Mouse (Mus musculus) right cerebral cortex, adult 18-20 months (tissue): ENCODE data around the gene Slc6a16.
A peak's percentile ranks its signal among the peaks of the same experiment; 100 is the strongest.

Source experiments
- DNase-seq: peaks from one replicate; pipeline ENCODE4 v3.0.0; 2022; ENCODE audit warnings: mixed read lengths

Slc6a16 gene

DNA sequence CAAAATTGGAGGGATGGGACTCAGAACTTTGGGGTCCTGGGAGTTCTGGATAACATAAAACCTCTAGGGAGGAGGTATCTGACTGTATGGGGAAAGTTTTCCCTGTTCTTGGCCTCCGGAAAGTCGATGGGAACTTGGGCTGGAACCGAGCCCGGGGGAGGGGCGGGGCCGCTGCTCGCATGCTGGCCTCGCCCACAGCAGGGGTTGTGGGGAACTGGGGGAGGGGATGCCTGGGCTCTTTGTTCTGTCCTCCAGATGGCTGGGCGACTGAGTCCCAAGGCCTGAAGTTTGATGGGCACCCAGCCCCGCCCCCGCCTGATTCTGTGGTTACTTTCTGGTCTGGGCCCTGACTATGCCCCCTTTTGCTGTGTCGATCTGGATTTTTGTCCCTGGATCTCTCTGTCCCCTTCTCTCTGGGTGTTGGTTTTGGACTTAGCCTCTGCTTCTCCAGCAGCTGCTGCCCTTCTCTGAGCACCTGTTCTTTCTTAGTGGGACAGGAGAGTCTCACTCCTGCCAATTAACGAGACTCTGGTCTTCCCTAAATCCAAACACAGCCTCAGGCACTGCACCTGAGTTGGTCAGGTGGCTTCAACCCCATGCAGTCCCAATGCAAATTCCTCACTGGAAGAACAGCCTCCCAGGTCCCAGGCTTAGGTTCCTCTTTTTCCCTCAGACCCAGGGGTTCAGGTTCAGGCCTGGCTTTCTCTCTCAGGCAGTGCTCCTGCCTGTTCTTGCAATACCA, 24.3 kb upstream of the Slc6a16 start:
- no peak for DNase-seq

- DNase-seq = no peak
These were observed 19.2 kb upstream of the Slc6a16 start for GRCm38 (mm10) chr7:45221680-45222079.

DNA sequence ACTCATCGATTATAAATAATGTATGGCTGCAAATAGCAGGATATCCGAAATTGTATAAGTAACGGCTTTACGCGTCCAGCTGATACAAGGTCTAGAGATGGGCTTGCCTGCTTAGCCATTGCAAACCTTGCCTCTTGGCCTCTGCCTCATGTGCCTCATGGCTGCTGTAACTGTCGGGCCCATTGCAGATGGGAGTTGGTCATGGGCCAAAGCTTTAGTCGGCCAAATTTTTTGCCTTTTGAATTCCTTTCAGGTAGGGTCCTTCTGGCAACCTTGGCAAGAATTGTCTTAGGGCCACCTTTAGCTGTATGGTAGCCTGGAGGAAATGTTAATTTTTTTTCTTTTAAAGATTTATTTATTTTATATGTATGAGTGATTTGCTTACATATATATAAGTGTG, 16.1 kb upstream of the Slc6a16 start:
- no peak for DNase-seq

DNA sequence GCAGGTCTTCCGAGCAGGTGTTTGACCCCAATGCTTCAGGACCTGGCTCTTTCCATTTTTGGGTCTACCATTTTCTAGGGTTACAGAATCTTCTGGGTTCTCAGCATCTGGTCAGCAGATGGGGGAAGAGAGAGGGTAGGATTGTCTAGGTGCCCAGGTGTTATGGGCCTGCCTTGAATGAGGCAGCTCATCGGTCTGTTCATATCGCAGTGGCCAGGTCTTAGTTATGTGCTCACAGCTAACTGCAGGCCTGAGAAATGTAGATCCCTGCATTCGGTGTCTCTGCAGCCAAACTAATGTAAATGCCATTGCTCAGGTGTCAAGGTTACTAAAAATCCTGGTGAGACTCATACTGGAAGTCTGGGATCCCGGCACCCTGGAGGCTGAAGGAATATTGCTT, 14.5 kb upstream of the Slc6a16 start:
- DNase-seq = no peak

DNA sequence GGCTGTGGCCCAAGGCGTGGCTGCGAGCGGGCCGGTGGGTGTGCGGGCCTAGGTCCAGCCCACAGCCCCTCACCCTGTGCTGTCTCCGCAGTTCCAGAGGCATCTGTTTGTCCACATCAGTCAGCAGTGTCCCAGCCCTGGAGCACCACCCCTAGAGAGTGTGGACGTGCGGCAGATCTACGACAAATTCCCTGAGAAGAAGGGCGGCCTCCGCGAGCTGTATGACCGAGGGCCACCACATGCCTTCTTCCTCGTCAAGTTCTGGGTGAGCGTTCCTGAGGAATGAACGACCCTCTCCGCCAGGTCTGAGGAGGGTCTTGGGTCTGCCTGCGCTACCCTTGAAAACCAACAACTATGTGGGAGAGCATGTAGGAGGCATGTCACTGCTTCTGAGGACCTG, 12.3 kb upstream of the Slc6a16 start:
- no peak for DNase-seq

DNA sequence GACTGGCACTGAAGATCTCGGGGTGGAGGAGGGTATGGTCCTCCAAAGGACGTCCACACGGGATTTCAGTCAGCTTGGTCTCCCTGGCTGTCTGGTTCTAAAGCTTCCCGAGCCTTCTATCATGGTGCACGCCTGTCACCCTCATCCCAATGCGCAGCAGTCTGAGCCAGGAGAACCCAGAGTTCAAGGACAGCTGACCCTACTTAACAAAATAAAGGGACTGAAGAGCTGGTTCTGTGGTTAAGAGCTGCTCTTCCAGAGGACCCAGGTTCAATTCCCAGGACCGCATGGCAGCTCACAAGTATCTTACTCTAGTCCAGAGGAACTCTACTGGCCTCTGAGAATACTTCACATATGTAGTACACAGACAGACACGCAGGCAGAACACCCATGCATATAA, 11.8 kb upstream of the Slc6a16 start:
- DNase-seq = no peak

- no peak for DNase-seq
These were observed 11.3 kb upstream of the Slc6a16 start for GRCm38 (mm10) chr7:45229459-45230203.

GRCm38 (mm10) chr7:45231192-45231591, 9.7 kb upstream of the Slc6a16 start:
- DNase-seq = no peak

GRCm38 (mm10) chr7:45231941-45232340, 8.9 kb upstream of the Slc6a16 start:
- no peak for DNase-seq

- peak; percentile 76 for DNase-seq
These were observed 8.0 kb upstream of the Slc6a16 start for GRCm38 (mm10) chr7:45232716-45233465.

GRCm38 (mm10) chr7:45233580-45234332, 7.1 kb upstream of the Slc6a16 start:
- peak; percentile 86 for DNase-seq

DNA sequence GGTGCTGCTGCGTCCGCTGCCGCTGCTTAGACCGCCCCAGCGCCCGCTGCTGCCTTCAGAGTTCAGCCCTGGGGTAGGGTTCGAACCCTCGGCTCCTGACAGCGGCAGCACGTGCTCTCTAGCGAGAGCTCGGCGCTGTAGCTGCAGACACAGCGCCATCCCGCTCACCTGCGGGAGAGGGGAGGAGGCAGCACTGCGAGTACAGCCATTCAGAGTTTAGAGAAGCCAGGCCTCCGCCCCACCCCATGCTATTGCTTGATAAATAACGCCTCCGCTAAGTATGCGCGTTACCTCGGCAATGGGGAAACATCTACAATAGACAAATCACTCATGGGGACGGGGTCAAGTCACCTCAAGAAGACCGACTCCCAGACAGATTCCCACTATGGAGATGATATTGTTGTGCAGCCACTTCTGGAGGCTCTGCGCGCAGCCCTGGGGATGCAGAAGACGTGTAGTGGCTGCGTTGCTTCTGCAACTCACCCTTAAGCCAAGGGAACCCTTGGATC, 6.5 kb upstream of the Slc6a16 start:
- peak; percentile 32 for DNase-seq

DNA sequence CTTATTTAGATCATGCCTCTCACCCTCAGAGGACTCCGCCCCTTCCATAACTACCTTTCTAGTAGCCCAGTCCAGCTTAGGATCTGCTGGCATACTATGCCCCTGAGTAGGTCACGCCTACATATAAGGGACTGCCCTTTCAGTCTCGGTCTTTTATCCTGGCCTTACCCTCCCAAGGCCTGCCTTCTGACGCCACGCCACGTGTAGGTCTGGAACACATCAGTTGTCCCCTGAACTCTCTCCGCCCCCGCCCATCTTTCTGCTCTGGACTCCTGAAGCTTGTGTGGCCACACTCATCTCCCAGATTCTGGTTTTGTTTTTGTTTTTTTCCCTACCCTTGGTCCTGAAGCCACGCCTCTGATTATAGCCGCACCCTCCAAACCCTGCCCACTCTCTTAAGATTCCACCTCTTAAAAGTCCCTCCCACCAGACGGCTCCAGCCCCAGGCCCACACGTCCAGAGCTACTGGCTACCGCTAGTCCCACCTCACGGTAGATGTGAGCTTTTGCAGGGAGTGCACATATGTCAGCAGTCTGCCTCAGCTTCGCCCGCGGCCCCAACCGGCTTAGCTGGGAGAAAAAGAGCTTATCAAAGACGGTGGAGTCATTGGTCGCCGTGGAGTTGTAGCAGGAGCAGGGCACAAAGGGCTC, 5.8 kb upstream of the Slc6a16 start:
- no peak for DNase-seq

DNA sequence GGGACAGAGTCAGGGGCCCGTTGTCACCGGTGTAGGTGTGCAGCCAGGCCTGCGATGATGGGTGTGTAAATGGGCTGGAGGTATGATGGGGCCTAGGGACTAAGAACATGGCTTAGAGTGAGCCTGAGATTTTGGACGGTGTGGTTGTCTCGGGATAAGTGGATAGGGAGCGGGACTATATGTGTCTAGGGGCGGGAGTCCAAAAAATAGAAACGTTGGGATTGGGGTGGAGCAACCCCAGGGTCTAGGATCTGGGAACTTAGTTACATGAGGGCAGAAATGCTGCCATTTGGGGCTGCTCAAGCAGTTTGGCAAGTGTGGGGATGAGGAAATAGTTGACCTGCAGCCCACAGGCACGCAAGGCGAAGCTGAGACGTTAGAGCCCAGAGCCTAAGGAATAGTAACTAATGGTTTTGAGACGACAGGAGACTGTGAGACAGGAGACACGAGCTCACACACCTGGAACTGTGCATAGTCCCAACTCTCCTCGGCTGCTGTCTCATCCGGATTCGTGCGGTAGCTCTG, 5.2 kb upstream of the Slc6a16 start:
- DNase-seq = no peak

- no peak for DNase-seq
These were observed 2.9 kb upstream of the Slc6a16 start for GRCm38 (mm10) chr7:45237747-45238699.

- DNase-seq = no peak
These were observed 2.0 kb upstream of the Slc6a16 start, which contains the start of gene Cd37 for GRCm38 (mm10) chr7:45238723-45239496. TSS of gene Cd37 (minus strand) at chr7:45239115.

DNA sequence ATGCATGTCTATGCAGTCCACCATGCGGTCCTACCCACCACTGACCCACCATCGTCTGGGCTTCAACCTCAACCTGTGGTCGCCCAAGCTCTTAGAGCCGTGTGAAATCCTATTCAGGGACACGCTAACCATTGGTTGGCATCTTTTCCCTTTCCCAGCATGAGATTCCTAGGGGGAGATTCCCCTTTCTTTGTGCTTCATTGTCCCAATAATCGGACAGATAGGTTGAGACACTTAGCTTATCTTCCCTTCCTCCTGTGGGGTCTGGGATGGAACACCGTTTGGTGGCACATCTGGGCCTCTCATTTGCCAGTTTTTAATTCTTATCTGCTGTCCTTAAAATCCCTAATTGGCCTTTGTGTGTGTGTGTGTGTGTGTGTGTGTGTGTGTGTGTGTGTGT, 776 bp upstream of the Slc6a16 start:
- DNase-seq = no peak

DNA sequence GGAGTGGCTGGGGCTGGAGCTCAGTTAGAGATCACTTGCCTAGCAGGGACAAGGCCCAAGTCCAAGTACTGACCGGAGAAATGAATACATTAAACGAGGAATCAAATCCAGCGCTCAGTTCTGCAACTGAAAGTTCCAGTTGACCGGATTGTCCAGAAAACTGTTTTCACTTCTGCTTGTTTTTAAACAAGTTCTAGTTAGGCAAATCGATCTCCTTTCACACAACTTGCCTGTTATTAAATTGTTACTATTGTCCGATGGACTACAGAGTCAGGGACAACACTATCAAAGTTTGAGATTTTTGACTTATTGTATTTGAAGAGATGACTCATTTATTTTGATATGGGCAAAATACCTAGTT, 484 bp downstream of the Slc6a16 start:
- no peak for DNase-seq

- DNase-seq = no peak
These were observed 6.8 kb downstream of the Slc6a16 start for GRCm38 (mm10) chr7:45247666-45248065.

DNA sequence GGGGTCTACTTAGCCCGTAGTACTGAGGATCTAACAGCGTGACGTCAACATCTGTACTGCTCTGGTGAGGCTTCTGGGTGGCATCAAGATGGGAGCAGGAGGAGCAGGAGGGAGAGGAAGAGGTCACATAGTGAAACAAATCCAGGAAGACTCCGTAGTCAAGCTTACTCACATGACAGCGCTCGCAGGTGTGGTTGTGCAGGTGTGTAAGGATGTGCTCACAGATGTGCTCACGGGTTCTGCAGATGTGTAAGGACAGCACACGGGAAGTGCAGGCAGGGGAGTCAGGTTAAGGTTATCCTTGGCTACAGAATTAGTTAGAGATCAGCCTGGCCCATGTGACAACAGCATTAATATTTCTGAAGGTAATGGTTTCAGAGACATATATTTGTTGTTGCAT, 12.9 kb downstream of the Slc6a16 start:
- DNase-seq = no peak
